Mouse (Mus musculus) forebrain, embryonic 16.5 days (tissue): ENCODE measurements around the gene Dlgap1. TPM values are rescaled to one million over a fixed set of nuclear protein-coding genes. Genes with fewer than 3 reads are reported as not detected.
A peak's percentile ranks its signal among the peaks of the same experiment; 100 is the strongest.

Experiments used
- ATAC-seq: fragments of 200-750 bp; cut with Nextera tagmentation; 2 replicates; pipeline ENCODE4 v1.8.0; 2017; ENCODE audit warnings: mild to moderate bottlenecking, moderate library complexity
- H3K27ac ChIP-seq: fragments of 300-500 bp; sonication (generic); 2 replicates; pipeline ENCODE4 v1.5.1; 2014; ENCODE audit warnings: low read length, control low read depth
- H3K27me3 ChIP-seq: fragments of 300-500 bp; sonication (generic); replicated peaks from 2 replicates; pipeline ENCODE4 v1.6.1; 2014; ENCODE audit warnings: low read length; ENCODE audit not compliant: control insufficient read depth, insufficient read depth
- H3K36me3 ChIP-seq: fragments of 300-500 bp; sonication (generic); 2 replicates; pipeline ENCODE4 v1.6.1; 2014; ENCODE audit not compliant: control insufficient read depth, insufficient read depth
- H3K4me1 ChIP-seq: fragments of 300-500 bp; sonication (generic); replicated peaks from 2 replicates; pipeline ENCODE4 v1.6.1; 2014; ENCODE audit warnings: low read length; ENCODE audit not compliant: control insufficient read depth, insufficient read depth
- H3K4me2 ChIP-seq: fragments of 300-500 bp; sonication (generic); 2 replicates; pipeline ENCODE4 v1.6.1; 2014; ENCODE audit warnings: mild to moderate bottlenecking, low read length, control low read depth
- H3K4me3 ChIP-seq: fragments of 300-500 bp; sonication (generic); replicated peaks from 2 replicates; pipeline ENCODE4 v1.5.1; 2014; ENCODE audit warnings: mild to moderate bottlenecking, low read length, control low read depth
- H3K9ac ChIP-seq: fragments of 300-500 bp; sonication (generic); replicated peaks from 2 replicates; pipeline ENCODE4 v1.6.1; 2014; ENCODE audit warnings: low read depth, low read length, control low read depth
- H3K9me3 ChIP-seq: fragments of 300-500 bp; sonication (generic); 2 replicates; pipeline ENCODE4 v1.6.1; 2016; ENCODE audit warnings: low read length; ENCODE audit not compliant: control insufficient read depth
- WGBS: fragments of 180-500 bp; shearing (Covaris S2); extraction: QIAGEN DNeasy Blood & Tissue Kit; methylation state at CpG from one replicate; pipeline ENCODE4 v1.1.7; 2014; 5-methylcytosine and 5-hydroxymethylcytosine counted together
- polyA plus RNA-seq: library from polyadenylated mRNA; unstranded; fragments of >200 nt; fragmentation: Nextera tagmentation; extraction: Ambion mirVana; gene quantifications from 2 replicates; pipeline ENCODE4 v1.2.1, GENCODE M21; 2015

Gene Dlgap1
- polyA plus RNA-seq, 1 experiment from 2014 or later = 47.2 TPM

- H3K9me3 ChIP-seq = no peaks in the 10 kb centered on the region
- H3K4me1 ChIP-seq = no peaks in the 10 kb centered on the region
- H3K4me2 ChIP-seq = no peak overlapping the region
- H3K4me3 ChIP-seq = no peak overlapping the region
- H3K27ac ChIP-seq = no peak overlapping the region
- no peaks in the 10 kb centered on the region for H3K27me3 ChIP-seq
- no peak overlapping the region for H3K9ac ChIP-seq
- no peaks in the 10 kb centered on the region for H3K36me3 ChIP-seq
- ATAC-seq = no peak
- WGBS = 90% methylated on average over 13 of the region's 13 CpGs
These were observed 705.1 kb downstream of the Dlgap1 start for GRCm38 (mm10) chr17:70673985-70674384.

GRCm38 (mm10) chr17:70676522-70676921, 707.6 kb downstream of the Dlgap1 start:
- H3K4me1 ChIP-seq = no peaks in the 10 kb centered on the region
- no peak overlapping the region for H3K27ac ChIP-seq
- no peaks in the 10 kb centered on the region for H3K36me3 ChIP-seq
- ATAC-seq = no peak
- H3K4me3 ChIP-seq = no peak overlapping the region
- no peak overlapping the region for H3K9ac ChIP-seq
- no peak overlapping the region for H3K4me2 ChIP-seq
- no peaks in the 10 kb centered on the region for H3K9me3 ChIP-seq
- 56% methylated on average over 2 of the region's 2 CpGs for WGBS
- no peaks in the 10 kb centered on the region for H3K27me3 ChIP-seq

- Histone ChIP-seq H3K4me1 (peaks cover 5% of the 10 kb centered on the region), H3K9me3 (no peaks in the 10 kb centered on the region), H3K4me3 (no peak overlapping the region), H3K27ac (no peak overlapping the region), H3K36me3 (no peaks in the 10 kb centered on the region), H3K4me2 (no peak overlapping the region), H3K27me3 (no peaks in the 10 kb centered on the region), H3K9ac (no peak overlapping the region)
- ATAC-seq = peak; percentile 65
- 12% methylated on average over 15 of the region's 15 CpGs for WGBS
These were observed 714.8 kb downstream of the Dlgap1 start for GRCm38 (mm10) chr17:70683561-70684167.

- no peaks in the 10 kb centered on the region for H3K36me3 ChIP-seq
- H3K4me1 ChIP-seq = no peaks in the 10 kb centered on the region
- 90% methylated on average over 6 of the region's 6 CpGs for WGBS
- no peak overlapping the region for H3K9ac ChIP-seq
- H3K9me3 ChIP-seq = no peaks in the 10 kb centered on the region
- H3K27ac ChIP-seq = no peak overlapping the region
- no peak overlapping the region for H3K4me2 ChIP-seq
- no peak overlapping the region for H3K4me3 ChIP-seq
- no peak for ATAC-seq
- no peaks in the 10 kb centered on the region for H3K27me3 ChIP-seq
These were observed 721.3 kb downstream of the Dlgap1 start for GRCm38 (mm10) chr17:70690174-70690573.

- H3K4me1 ChIP-seq = no peaks in the 10 kb centered on the region
- H3K9me3 ChIP-seq = no peaks in the 10 kb centered on the region
- H3K9ac ChIP-seq = no peak overlapping the region
- H3K36me3 ChIP-seq = no peaks in the 10 kb centered on the region
- H3K27me3 ChIP-seq = no peaks in the 10 kb centered on the region
- 86% methylated on average over 8 of the region's 8 CpGs for WGBS
- H3K4me2 ChIP-seq = no peak overlapping the region
- no peak overlapping the region for H3K27ac ChIP-seq
- ATAC-seq = no peak
- no peak overlapping the region for H3K4me3 ChIP-seq
These were observed 721.7 kb downstream of the Dlgap1 start for GRCm38 (mm10) chr17:70690598-70690997.

GRCm38 (mm10) chr17:70706976-70707818, 738.3 kb downstream of the Dlgap1 start:
- WGBS = 3% methylated on average over 28 of the region's 28 CpGs
- ATAC-seq = peak; percentile 84
- Histone ChIP-seq H3K27me3 (no peaks in the 10 kb centered on the region), H3K9me3 (no peaks in the 10 kb centered on the region), H3K36me3 (no peaks in the 10 kb centered on the region), H3K9ac (peak overlapping the region; percentile 23; the same call in 1 of the 2 replicates), H3K4me1 (peaks cover 10% of the 10 kb centered on the region), H3K4me2 (peak overlapping the region; percentile 55), H3K4me3 (peak overlapping the region; percentile 25), H3K27ac (no peak overlapping the region)

- H3K36me3 ChIP-seq = no peaks in the 10 kb centered on the region
- H3K9ac ChIP-seq = no peak overlapping the region
- H3K4me3 ChIP-seq = no peak overlapping the region
- H3K4me2 ChIP-seq = no peak overlapping the region
- H3K4me1 ChIP-seq = peaks cover 10% of the 10 kb centered on the region
- no peaks in the 10 kb centered on the region for H3K27me3 ChIP-seq
- ATAC-seq = 0 out of 2 replicates have a peak, but pooled peaks have one; percentile 5
- no peaks in the 10 kb centered on the region for H3K9me3 ChIP-seq
- no peak overlapping the region for H3K27ac ChIP-seq
- 34% methylated on average over 6 of the region's 6 CpGs for whole genome bisulfite sequencing
These were observed 738.9 kb downstream of the Dlgap1 start for GRCm38 (mm10) chr17:70707819-70708140.

- H3K4me1 ChIP-seq = peaks cover 10% of the 10 kb centered on the region
- no peak for ATAC-seq
- no peaks in the 10 kb centered on the region for H3K27me3 ChIP-seq
- H3K9ac ChIP-seq = no peak overlapping the region
- no peaks in the 10 kb centered on the region for H3K9me3 ChIP-seq
- no peak overlapping the region for H3K27ac ChIP-seq
- no peak overlapping the region for H3K4me3 ChIP-seq
- 77% methylated on average over 5 of the region's 5 CpGs for WGBS
- no peak overlapping the region for H3K4me2 ChIP-seq
- no peaks in the 10 kb centered on the region for H3K36me3 ChIP-seq
These were observed 740.7 kb downstream of the Dlgap1 start for GRCm38 (mm10) chr17:70709545-70709944.

GRCm38 (mm10) chr17:70713470-70713869, 744.6 kb downstream of the Dlgap1 start:
- H3K27me3 ChIP-seq = no peaks in the 10 kb centered on the region
- H3K9ac ChIP-seq = no peak overlapping the region
- no peaks in the 10 kb centered on the region for H3K4me1 ChIP-seq
- no peak overlapping the region for H3K4me3 ChIP-seq
- no peak overlapping the region for H3K27ac ChIP-seq
- no peaks in the 10 kb centered on the region for H3K9me3 ChIP-seq
- no peak for ATAC-seq
- WGBS = 51% methylated on average over 10 of the region's 10 CpGs
- no peaks in the 10 kb centered on the region for H3K36me3 ChIP-seq
- H3K4me2 ChIP-seq = no peak overlapping the region
